Mouse (Mus musculus): ENCODE results near the gene Sec16a.
A peak's percentile ranks its signal among the peaks of the same experiment; 100 is the strongest.

Gene Sec16a

GRCm38 (mm10) chr2:26472312-26473090 is 27.5 kb upstream of the Sec16a start:
- DNase-seq = no peak

GRCm38 (mm10) chr2:26471652-26472285 is 26.8 kb upstream of the Sec16a start:
- no peak for DNase-seq

GRCm38 (mm10) chr2:26470967-26471366 is 26.0 kb upstream of the Sec16a start:
- no peak for DNase-seq

GRCm38 (mm10) chr2:26468376-26468775 is 23.4 kb upstream of the Sec16a start:
- no peak for DNase-seq

GRCm38 (mm10) chr2:26463412-26463811 is 18.4 kb upstream of the Sec16a start:
- DNase-seq = peak; percentile 56 to 59

- peak; percentile 66 to 78 for DNase-seq
Measured at GRCm38 (mm10) chr2:26462980-26463379, 18.0 kb upstream of the Sec16a start.

- peak; percentile 58 to 66 for DNase-seq
Measured at GRCm38 (mm10) chr2:26461667-26462066, 16.7 kb upstream of the Sec16a start.

GRCm38 (mm10) chr2:26460837-26461236 is 15.8 kb upstream of the Sec16a start:
- peak in 1 of 2 experiments; percentile 47 for DNase-seq

GRCm38 (mm10) chr2:26460097-26460646 is 15.2 kb upstream of the Sec16a start:
- DNase-seq = peak; percentile 64 to 76

- peak in 1 of 2 experiments; percentile 29 for DNase-seq
Measured at GRCm38 (mm10) chr2:26459478-26459877, 14.5 kb upstream of the Sec16a start.

GRCm38 (mm10) chr2:26458402-26459124 is 13.5 kb upstream of the Sec16a start:
- peak; percentile 83 for DNase-seq

- peak; percentile 80 to 93 for DNase-seq
Measured at GRCm38 (mm10) chr2:26449121-26450060, 4.4 kb upstream of the Sec16a start.

GRCm38 (mm10) chr2:26447451-26447850 is 2.4 kb upstream of the Sec16a start:
- DNase-seq = no peak

GRCm38 (mm10) chr2:26446671-26447070 is 1.7 kb upstream of the Sec16a start:
- DNase-seq = no peak

GRCm38 (mm10) chr2:26445666-26446445 is 840 bp upstream of the Sec16a start:
- peak; percentile 94 to 96 for DNase-seq

- no peak for DNase-seq
Measured at GRCm38 (mm10) chr2:26444368-26444767, 648 bp downstream of the Sec16a start.

- no peak for DNase-seq
Measured at GRCm38 (mm10) chr2:26443876-26444275, 1.1 kb downstream of the Sec16a start.

- no peak for DNase-seq
Measured at GRCm38 (mm10) chr2:26442843-26443242, 2.2 kb downstream of the Sec16a start.

GRCm38 (mm10) chr2:26441688-26442087 is 3.3 kb downstream of the Sec16a start:
- DNase-seq = no peak

GRCm38 (mm10) chr2:26441261-26441660 is 3.8 kb downstream of the Sec16a start:
- DNase-seq = no peak

GRCm38 (mm10) chr2:26439671-26440070 is 5.3 kb downstream of the Sec16a start:
- DNase-seq = no peak

All from kidney, postnatal 36 days (tissue).